Mouse (Mus musculus): ENCODE data around the gene Tnf. TPM values are rescaled to one million over a fixed set of nuclear protein-coding genes. Genes with fewer than 3 reads are reported as not detected.

Gene Tnf
- polyA plus RNA-seq, 1 experiment from 2014 or later = not detected

- Histone ChIP-seq H3K9me3 (ENCODE audit: control insufficient read depth, low read length) (no peaks in the 10 kb centered on the region), H3K36me3 (ENCODE audit: control insufficient read depth, insufficient read depth, low read length) (no peaks in the 10 kb centered on the region), H3K4me2 (replicated peaks; ENCODE audit: low read depth, low read length) (peak overlapping the region; percentile 65), H3K27me3 (ENCODE audit: control insufficient read depth, insufficient read depth, low read length) (peaks cover 40% of the 10 kb centered on the region), H3K27ac (ENCODE audit: low read depth, low read length) (no peak overlapping the region), H3K9ac (ENCODE audit: low read depth, low read length) (no peak overlapping the region), H3K4me3 (ENCODE audit: low read length) (peak overlapping the region; percentile 41), H3K4me1 (ENCODE audit: control insufficient read depth, insufficient read depth, low read length) (peaks cover 14% of the 10 kb centered on the region)
- WGBS = 30% methylated on average over 9 of the region's 9 CpGs
- ATAC-seq (ENCODE audit: low FRiP score, low TSS enrichment) = no peak
These were observed 5.5 kb downstream of the Tnf start for GRCm38 (mm10) chr17:35196321-35196641.

- Histone ChIP-seq H3K4me1 (ENCODE audit: control insufficient read depth, insufficient read depth, low read length) (peaks cover 14% of the 10 kb centered on the region), H3K9me3 (ENCODE audit: control insufficient read depth, low read length) (no peaks in the 10 kb centered on the region), H3K27me3 (ENCODE audit: control insufficient read depth, insufficient read depth, low read length) (peaks cover 35% of the 10 kb centered on the region), H3K9ac (ENCODE audit: low read depth, low read length) (peak overlapping the region; percentile 32; the same call in 1 of the 2 replicates), H3K4me2 (replicated peaks; ENCODE audit: low read depth, low read length) (peak overlapping the region; percentile 65), H3K4me3 (ENCODE audit: low read length) (peak overlapping the region; percentile 41), H3K27ac (ENCODE audit: low read depth, low read length) (no peak overlapping the region), H3K36me3 (ENCODE audit: control insufficient read depth, insufficient read depth, low read length) (no peaks in the 10 kb centered on the region)
- WGBS = 1% methylated on average over 66 of the region's 66 CpGs
- ATAC-seq (ENCODE audit: low FRiP score, low TSS enrichment) = peak; percentile 84
These were observed 6.0 kb downstream of the Tnf start for GRCm38 (mm10) chr17:35195631-35196320.

- peak; percentile 41; the same call in 1 of the 2 replicates for ATAC-seq (ENCODE audit: low FRiP score, low TSS enrichment)
- WGBS = 45% methylated on average over 19 of the region's 19 CpGs
- Histone ChIP-seq H3K4me1 (ENCODE audit: control insufficient read depth, insufficient read depth, low read length) (peaks cover 14% of the 10 kb centered on the region), H3K36me3 (ENCODE audit: control insufficient read depth, insufficient read depth, low read length) (no peaks in the 10 kb centered on the region), H3K4me2 (replicated peaks; ENCODE audit: low read depth, low read length) (peak overlapping the region; percentile 65), H3K9ac (ENCODE audit: low read depth, low read length) (peak overlapping the region; percentile 32), H3K9me3 (ENCODE audit: control insufficient read depth, low read length) (no peaks in the 10 kb centered on the region), H3K4me3 (ENCODE audit: low read length) (peak overlapping the region; percentile 41), H3K27me3 (ENCODE audit: control insufficient read depth, insufficient read depth, low read length) (peaks cover 35% of the 10 kb centered on the region), H3K27ac (ENCODE audit: low read depth, low read length) (no peak overlapping the region)
These were observed 6.8 kb downstream of the Tnf start for GRCm38 (mm10) chr17:35194844-35195630.

- H3K27me3 ChIP-seq (ENCODE audit: control insufficient read depth, insufficient read depth, low read length) = peaks cover 35% of the 10 kb centered on the region
- peak within 1 kb of the TSS; percentile 65 for H3K4me2 ChIP-seq (replicated peaks; ENCODE audit: low read depth, low read length)
- no peak within 1 kb of the TSS for H3K27ac ChIP-seq (ENCODE audit: low read depth, low read length)
- no peak within 1 kb of the TSS; the same call in 1 of the 2 replicates for H3K4me3 ChIP-seq (ENCODE audit: low read length)
- 60% methylated on average over 28 of the region's 28 CpGs for WGBS
- H3K36me3 ChIP-seq (ENCODE audit: control insufficient read depth, insufficient read depth, low read length) = no peaks in the 10 kb centered on the region
- H3K4me1 ChIP-seq (ENCODE audit: control insufficient read depth, insufficient read depth, low read length) = peaks cover 14% of the 10 kb centered on the region
- no peaks in the 10 kb centered on the region for H3K9me3 ChIP-seq (ENCODE audit: control insufficient read depth, low read length)
- ATAC-seq (ENCODE audit: low FRiP score, low TSS enrichment) = no peak
- peak within 1 kb of the TSS; percentile 34 for H3K9ac ChIP-seq (ENCODE audit: low read depth, low read length)
These were observed 7.6 kb downstream of the Tnf start, which contains the start of gene Ltb for GRCm38 (mm10) chr17:35193881-35194843. Gene Ltb (plus strand): TSS chr17:35194439.

DNA sequence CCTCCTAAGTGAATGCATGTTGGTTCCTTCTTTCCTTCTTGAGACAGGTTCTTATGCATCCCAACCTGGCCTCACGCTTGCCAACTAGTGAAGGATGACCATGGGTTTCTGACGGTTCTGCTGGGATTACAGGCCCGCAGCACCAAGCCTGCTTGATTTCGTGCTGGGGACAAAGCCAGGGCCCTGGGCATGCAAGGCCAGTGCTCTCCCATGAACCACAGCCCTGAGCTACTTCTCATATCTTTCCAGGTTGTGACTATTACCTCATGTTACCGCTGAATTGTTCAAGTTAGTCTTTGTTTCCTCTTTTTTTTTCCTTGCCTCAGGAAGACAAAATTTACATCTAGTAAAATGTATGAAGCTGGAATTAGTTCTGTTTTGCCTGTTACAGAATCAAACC lies 8.9 kb downstream of the Tnf start:
- 89% methylated on average over 5 of the region's 5 CpGs for WGBS
- H3K36me3 ChIP-seq (ENCODE audit: control insufficient read depth, insufficient read depth, low read length) = no peaks in the 10 kb centered on the region
- H3K4me1 ChIP-seq (ENCODE audit: control insufficient read depth, insufficient read depth, low read length) = peaks cover 14% of the 10 kb centered on the region
- no peaks in the 10 kb centered on the region for H3K9me3 ChIP-seq (ENCODE audit: control insufficient read depth, low read length)
- H3K27me3 ChIP-seq (ENCODE audit: control insufficient read depth, insufficient read depth, low read length) = peaks cover 31% of the 10 kb centered on the region
- no peak overlapping the region for H3K4me2 ChIP-seq (replicated peaks; ENCODE audit: low read depth, low read length)
- H3K9ac ChIP-seq (ENCODE audit: low read depth, low read length) = no peak overlapping the region
- no peak for ATAC-seq (ENCODE audit: low FRiP score, low TSS enrichment)
- no peak overlapping the region for H3K27ac ChIP-seq (ENCODE audit: low read depth, low read length)
- H3K4me3 ChIP-seq (ENCODE audit: low read length) = no peak overlapping the region

GRCm38 (mm10) chr17:35191723-35192122 lies 10.1 kb downstream of the Tnf start:
- Histone ChIP-seq H3K9ac (ENCODE audit: low read depth, low read length) (no peak overlapping the region), H3K27ac (ENCODE audit: low read depth, low read length) (no peak overlapping the region), H3K9me3 (ENCODE audit: control insufficient read depth, low read length) (no peaks in the 10 kb centered on the region), H3K36me3 (ENCODE audit: control insufficient read depth, insufficient read depth, low read length) (no peaks in the 10 kb centered on the region), H3K4me1 (ENCODE audit: control insufficient read depth, insufficient read depth, low read length) (peaks cover 15% of the 10 kb centered on the region), H3K4me2 (replicated peaks; ENCODE audit: low read depth, low read length) (no peak overlapping the region), H3K27me3 (ENCODE audit: control insufficient read depth, insufficient read depth, low read length) (peaks cover 25% of the 10 kb centered on the region), H3K4me3 (ENCODE audit: low read length) (no peak overlapping the region)
- 65% methylated on average over 2 of the region's 2 CpGs for WGBS
- no peak for ATAC-seq (ENCODE audit: low FRiP score, low TSS enrichment)

DNA sequence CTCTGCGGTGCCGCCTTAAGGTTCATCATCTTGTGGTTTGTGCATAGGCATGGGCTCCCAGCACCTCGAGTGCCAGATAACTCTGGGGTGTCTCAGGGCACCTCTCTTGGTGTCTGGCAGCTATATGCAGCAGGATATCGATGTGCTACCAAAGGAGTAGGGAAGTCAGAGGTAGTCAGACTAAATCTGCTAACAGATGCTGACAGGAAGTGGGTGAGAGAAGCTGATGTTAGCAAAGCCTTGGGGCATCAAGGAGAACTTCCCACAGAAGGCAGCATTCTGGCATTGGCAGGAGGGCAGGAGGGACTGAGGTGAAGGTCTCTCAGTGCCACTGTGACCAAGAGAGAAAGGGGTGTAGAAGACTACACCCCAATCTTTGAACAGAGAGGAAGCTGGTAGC lies 11.7 kb downstream of the Tnf start:
- Histone ChIP-seq H3K4me1 (ENCODE audit: control insufficient read depth, insufficient read depth, low read length) (peaks cover 14% of the 10 kb centered on the region; the same call in 1 of the 2 replicates), H3K27me3 (ENCODE audit: control insufficient read depth, insufficient read depth, low read length) (peaks cover 9% of the 10 kb centered on the region), H3K4me2 (replicated peaks; ENCODE audit: low read depth, low read length) (no peak overlapping the region), H3K27ac (ENCODE audit: low read depth, low read length) (no peak overlapping the region), H3K9me3 (ENCODE audit: control insufficient read depth, low read length) (no peaks in the 10 kb centered on the region), H3K36me3 (ENCODE audit: control insufficient read depth, insufficient read depth, low read length) (no peaks in the 10 kb centered on the region), H3K4me3 (ENCODE audit: low read length) (no peak overlapping the region), H3K9ac (ENCODE audit: low read depth, low read length) (no peak overlapping the region)
- 76% methylated on average over 4 of the region's 4 CpGs for WGBS
- ATAC-seq (ENCODE audit: low FRiP score, low TSS enrichment) = no peak

DNA sequence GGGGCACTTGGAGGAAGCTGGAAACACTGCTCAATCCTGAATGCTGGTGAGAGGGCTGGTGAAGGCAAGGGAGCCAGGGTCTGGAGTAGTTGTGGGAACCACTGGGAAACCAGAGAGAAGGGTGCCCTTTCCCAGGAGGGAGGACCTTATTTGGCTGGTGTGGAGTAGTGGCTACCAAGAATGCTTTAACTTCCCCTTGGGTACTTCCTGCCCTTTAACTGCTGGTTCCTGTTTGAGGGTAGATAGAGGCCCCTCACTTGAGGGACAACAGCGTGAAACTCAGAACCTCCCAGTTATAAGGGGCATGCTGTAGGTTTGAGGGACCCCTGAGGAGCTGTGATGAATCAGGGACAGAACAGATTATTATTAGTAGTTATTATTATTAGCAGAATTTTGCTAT lies 12.6 kb downstream of the Tnf start:
- no peak for ATAC-seq (ENCODE audit: low FRiP score, low TSS enrichment)
- H3K9me3 ChIP-seq (ENCODE audit: control insufficient read depth, low read length) = no peaks in the 10 kb centered on the region
- peaks cover 13% of the 10 kb centered on the region; the same call in 1 of the 2 replicates for H3K4me1 ChIP-seq (ENCODE audit: control insufficient read depth, insufficient read depth, low read length)
- peaks cover 1% of the 10 kb centered on the region; the same call in 1 of the 2 replicates for H3K27me3 ChIP-seq (ENCODE audit: control insufficient read depth, insufficient read depth, low read length)
- no peak overlapping the region for H3K4me2 ChIP-seq (replicated peaks; ENCODE audit: low read depth, low read length)
- no peaks in the 10 kb centered on the region for H3K36me3 ChIP-seq (ENCODE audit: control insufficient read depth, insufficient read depth, low read length)
- no peak overlapping the region for H3K9ac ChIP-seq (ENCODE audit: low read depth, low read length)
- WGBS = 67% methylated on average over 1 of the region's 1 CpGs
- H3K4me3 ChIP-seq (ENCODE audit: low read length) = no peak overlapping the region
- no peak overlapping the region for H3K27ac ChIP-seq (ENCODE audit: low read depth, low read length)

All from kidney, embryonic 14.5 days (tissue).